Mouse (Mus musculus) forebrain, embryonic 15.5 days (tissue): ENCODE results near the gene Lmtk3. TPM values are rescaled to one million over a fixed set of nuclear protein-coding genes. Genes with fewer than 3 reads are reported as not detected.
A peak's percentile ranks its signal among the peaks of the same experiment; 100 is the strongest.

ENCODE experiments used
- ATAC-seq: fragments of 200-750 bp; cut with Nextera tagmentation; replicated peaks from 2 replicates; pipeline ENCODE4 v1.8.0; 2017; ENCODE audit warnings: mild to moderate bottlenecking, moderate TSS enrichment, moderate library complexity
- H3K27ac ChIP-seq: fragments of 300-500 bp; sonication (generic); replicated peaks from 2 replicates; pipeline ENCODE4 v1.5.1; 2015; ENCODE audit warnings: mild to moderate bottlenecking, inconsistent platforms
- H3K27me3 ChIP-seq: fragments of 300-500 bp; sonication (generic); 2 replicates; pipeline ENCODE4 v1.6.1; 2015; ENCODE audit warnings: inconsistent platforms
- H3K36me3 ChIP-seq: fragments of 300-500 bp; sonication (generic); 2 replicates; pipeline ENCODE4 v1.6.1; 2015; ENCODE audit warnings: mild to moderate bottlenecking, inconsistent platforms
- H3K4me1 ChIP-seq: fragments of 300-500 bp; sonication (generic); 2 replicates; pipeline ENCODE4 v1.6.1; 2015; ENCODE audit warnings: inconsistent platforms
- H3K4me2 ChIP-seq: fragments of 300-500 bp; sonication (generic); replicated peaks from 2 replicates; pipeline ENCODE4 v1.6.1; 2015; ENCODE audit warnings: mild to moderate bottlenecking, inconsistent platforms
- H3K4me3 ChIP-seq: fragments of 300-500 bp; sonication (generic); 2 replicates; pipeline ENCODE4 v1.5.1; 2015; ENCODE audit warnings: mild to moderate bottlenecking, inconsistent platforms
- H3K9ac ChIP-seq: fragments of 300-500 bp; sonication (generic); replicated peaks from 2 replicates; pipeline ENCODE4 v1.6.1; 2015; ENCODE audit warnings: mild to moderate bottlenecking, inconsistent platforms
- H3K9me3 ChIP-seq: fragments of 300-500 bp; sonication (generic); 2 replicates; pipeline ENCODE4 v1.6.1; 2016; ENCODE audit warnings: inconsistent platforms
- WGBS: fragments of 180-500 bp; shearing (Covaris S2); methylation state at CpG from one replicate; pipeline ENCODE4 v1.1.7; 2015; ENCODE audit warnings: mixed read lengths; 5-methylcytosine and 5-hydroxymethylcytosine counted together
- polyA plus RNA-seq: library from polyadenylated mRNA; unstranded; fragments of >200 nt; fragmentation: Nextera tagmentation; extraction: Ambion mirVana; gene quantifications from 2 replicates; pipeline ENCODE4 v1.2.1, GENCODE M21; 2015

Lmtk3 gene
- polyA plus RNA-seq, 1 experiment from 2014 or later: 21.7 TPM

DNA sequence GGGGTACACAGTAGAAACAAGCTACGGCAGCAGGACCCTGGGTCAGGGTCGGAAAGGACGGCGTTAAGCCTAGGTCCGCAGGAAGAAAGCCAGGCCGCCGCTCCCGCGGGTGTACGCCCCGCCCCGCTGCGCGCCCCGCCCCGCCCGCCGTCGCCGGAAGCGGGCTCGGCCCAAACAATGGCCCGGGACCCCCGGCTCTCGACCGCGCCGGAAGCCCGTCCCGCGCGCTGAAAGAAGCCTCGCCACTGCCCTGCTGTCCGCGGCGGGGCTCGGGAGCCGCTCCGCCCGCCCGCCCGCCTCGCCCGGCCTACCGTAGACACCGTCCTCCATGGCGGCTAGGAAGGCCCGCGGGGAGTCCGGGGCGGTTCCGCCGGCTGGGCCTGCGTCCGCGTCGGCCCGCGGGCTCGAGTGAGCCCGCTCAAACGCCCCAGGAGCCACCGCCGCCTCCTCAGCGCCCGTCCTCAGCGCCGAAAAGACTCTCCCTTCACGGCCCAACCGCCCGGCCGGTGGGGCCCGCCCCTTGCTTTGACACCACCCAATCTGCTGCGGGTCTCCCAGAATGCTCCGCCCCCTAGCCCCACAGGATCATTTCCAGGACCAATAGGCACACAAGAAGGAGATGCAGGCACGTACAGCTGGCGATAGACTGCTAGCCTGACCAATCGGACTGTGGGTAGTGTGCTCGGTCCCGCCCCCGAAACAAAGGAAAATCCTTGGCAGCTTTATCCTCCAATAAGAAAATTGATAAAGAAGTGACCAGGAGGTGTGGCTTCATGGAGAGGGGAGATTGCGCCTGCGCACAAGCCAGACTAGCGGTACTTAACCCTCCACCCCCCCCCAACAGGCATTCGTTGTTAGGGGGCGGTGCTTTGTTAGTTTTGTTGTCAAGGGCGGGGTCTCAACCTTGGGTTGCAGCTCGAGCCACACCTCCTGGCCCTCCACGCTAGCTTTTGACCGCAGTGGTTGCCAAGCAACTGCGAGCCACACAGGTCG lies 30.5 kb downstream of the Lmtk3 start, which contains the start of gene Cyth2:
Gene Cyth2, minus strand, starts transcription at position 795 of the 993 bp plus-strand sequence.
- Histone ChIP-seq H3K9me3 (no peaks in the 10 kb centered on the region), H3K4me3 (peak within 1 kb of the TSS; percentile 80), H3K9ac (peak within 1 kb of the TSS; percentile 99), H3K36me3 (peaks cover 36% of the 10 kb centered on the region), H3K4me1 (peaks cover 28% of the 10 kb centered on the region), H3K27me3 (no peaks in the 10 kb centered on the region), H3K4me2 (peak within 1 kb of the TSS; percentile 74), H3K27ac (peak within 1 kb of the TSS; percentile 100)
- peak; percentile 99 for ATAC-seq
- under 1% methylated on average over 82 of the region's 92 CpGs for WGBS

DNA sequence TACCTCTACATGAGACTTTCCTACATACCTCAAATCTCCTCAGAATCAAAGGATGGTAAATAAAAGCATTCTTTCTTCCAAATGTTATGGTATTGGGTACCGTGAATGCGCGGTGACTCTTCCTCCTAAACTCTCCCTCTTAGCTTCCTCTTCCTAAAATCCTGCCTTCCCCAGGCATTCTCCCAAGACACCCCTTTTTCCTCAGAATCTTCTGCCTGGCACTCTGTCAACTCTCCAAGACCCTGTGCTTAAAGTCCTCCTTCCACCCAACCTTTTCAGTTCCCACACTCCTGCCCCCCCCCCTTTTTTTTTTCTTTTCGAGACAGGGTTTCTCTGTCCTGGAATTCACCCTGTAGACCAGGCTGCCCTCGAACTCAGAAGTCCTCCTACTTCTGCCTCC lies 31.3 kb downstream of the Lmtk3 start:
- ATAC-seq: no peak
- H3K9ac ChIP-seq: peak overlapping the region; percentile 37
- H3K27ac ChIP-seq: peak overlapping the region; percentile 78
- no peaks in the 10 kb centered on the region for H3K9me3 ChIP-seq
- WGBS: 1% methylated on average over 5 of the region's 5 CpGs
- H3K4me3 ChIP-seq: peak overlapping the region; percentile 44
- H3K4me1 ChIP-seq: peaks cover 28% of the 10 kb centered on the region
- peak overlapping the region; percentile 54 for H3K4me2 ChIP-seq
- peaks cover 29% of the 10 kb centered on the region for H3K36me3 ChIP-seq
- no peaks in the 10 kb centered on the region for H3K27me3 ChIP-seq

GRCm38 (mm10) chr7:45815323-45815983 lies 31.9 kb downstream of the Lmtk3 start:
- Histone ChIP-seq H3K9ac (0 out of 2 replicates have a peak overlapping the region, but pooled peaks have one; percentile 37), H3K4me2 (peak overlapping the region; percentile 54)
- no peak for ATAC-seq

GRCm38 (mm10) chr7:45815984-45816351 lies 32.4 kb downstream of the Lmtk3 start:
- H3K27me3 ChIP-seq: no peaks in the 10 kb centered on the region
- no peak for ATAC-seq
- peaks cover 28% of the 10 kb centered on the region for H3K4me1 ChIP-seq
- no peak overlapping the region for H3K4me3 ChIP-seq
- H3K9ac ChIP-seq: no peak overlapping the region
- H3K4me2 ChIP-seq: no peak overlapping the region
- no peaks in the 10 kb centered on the region for H3K9me3 ChIP-seq
- WGBS: 24% methylated on average over 2 of the region's 2 CpGs
- H3K27ac ChIP-seq: peak overlapping the region; percentile 78; the same call in 1 of the 2 replicates
- H3K36me3 ChIP-seq: peaks cover 17% of the 10 kb centered on the region

More at GRCm38 (mm10) chr7:45815323-45815983, 31.9 kb downstream of the Lmtk3 start:
- peaks cover 23% of the 10 kb centered on the region for H3K36me3 ChIP-seq
- 14% methylated on average over 10 of the region's 10 CpGs for WGBS
- H3K27ac ChIP-seq: peak overlapping the region; percentile 78
- peak overlapping the region; percentile 44; the same call in 1 of the 2 replicates for H3K4me3 ChIP-seq
- no peaks in the 10 kb centered on the region for H3K9me3 ChIP-seq
- peaks cover 28% of the 10 kb centered on the region for H3K4me1 ChIP-seq
- H3K27me3 ChIP-seq: no peaks in the 10 kb centered on the region

DNA sequence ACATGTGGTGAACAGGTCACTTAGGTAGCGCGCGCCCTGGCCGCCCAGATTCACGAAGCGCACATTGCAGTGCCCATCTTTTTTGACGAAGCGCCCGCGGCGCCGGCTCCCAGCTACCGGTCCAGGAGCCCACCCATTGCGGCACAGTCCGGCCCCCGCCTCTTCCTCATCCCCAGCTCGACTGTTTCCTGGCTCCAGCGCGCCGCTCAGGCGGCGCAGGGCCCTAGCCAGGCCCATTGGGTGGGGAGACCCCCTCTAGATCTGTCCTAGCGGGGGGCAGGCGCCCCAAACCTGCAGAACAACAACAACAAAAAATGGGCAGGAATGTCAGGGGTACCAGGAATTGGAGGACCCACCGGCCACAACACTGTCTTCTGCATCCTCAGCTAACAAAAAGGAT lies 36.3 kb downstream of the Lmtk3 start:
- Histone ChIP-seq H3K36me3 (peaks cover 10% of the 10 kb centered on the region; the same call in 1 of the 2 replicates), H3K9me3 (no peaks in the 10 kb centered on the region), H3K9ac (no peak overlapping the region), H3K27me3 (no peaks in the 10 kb centered on the region), H3K4me3 (no peak overlapping the region), H3K4me2 (no peak overlapping the region), H3K27ac (no peak overlapping the region), H3K4me1 (peaks cover 12% of the 10 kb centered on the region)
- 15% methylated on average over 25 of the region's 25 CpGs for WGBS
- no peak for ATAC-seq

DNA sequence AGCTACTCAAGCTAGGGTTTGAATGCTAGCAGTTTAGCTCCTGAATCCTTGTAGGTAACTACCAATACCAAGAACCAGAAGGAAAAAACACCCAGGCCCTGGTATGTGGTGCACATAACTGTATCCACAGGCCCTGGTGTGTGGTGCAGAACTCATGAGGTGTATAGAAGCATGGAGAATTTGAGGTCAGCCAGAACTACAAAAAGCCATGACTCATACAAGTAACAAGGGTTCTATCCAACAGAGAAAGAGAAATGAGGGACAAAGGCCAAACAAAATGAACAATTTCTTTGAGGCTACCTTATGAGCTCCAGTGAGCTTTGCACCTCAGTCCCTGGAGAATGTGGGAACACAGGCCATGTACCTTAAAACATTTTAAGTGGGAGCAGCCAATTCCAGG lies 37.4 kb downstream of the Lmtk3 start:
- no peaks in the 10 kb centered on the region for H3K27me3 ChIP-seq
- H3K4me2 ChIP-seq: no peak overlapping the region
- H3K27ac ChIP-seq: no peak overlapping the region
- no peak overlapping the region for H3K4me3 ChIP-seq
- H3K4me1 ChIP-seq: peaks cover under 1% of the 10 kb centered on the region; the same call in 1 of the 2 replicates
- H3K9me3 ChIP-seq: no peaks in the 10 kb centered on the region
- no peak for ATAC-seq
- no peak overlapping the region for H3K9ac ChIP-seq
- peaks cover 20% of the 10 kb centered on the region for H3K36me3 ChIP-seq

GRCm38 (mm10) chr7:45824598-45824997 lies 41.1 kb downstream of the Lmtk3 start, which contains the start of gene Kcnj14:
TSS of gene Kcnj14 (minus strand) at chr7:45824782.
- Histone ChIP-seq H3K27ac (no peak within 1 kb of the TSS), H3K4me2 (no peak within 1 kb of the TSS), H3K4me3 (no peak within 1 kb of the TSS), H3K4me1 (peaks cover 4% of the 10 kb centered on the region), H3K9ac (no peak within 1 kb of the TSS), H3K36me3 (peaks cover 52% of the 10 kb centered on the region), H3K9me3 (no peaks in the 10 kb centered on the region), H3K27me3 (no peaks in the 10 kb centered on the region)
- WGBS: 71% methylated on average over 7 of the region's 7 CpGs
- no peak for ATAC-seq

DNA sequence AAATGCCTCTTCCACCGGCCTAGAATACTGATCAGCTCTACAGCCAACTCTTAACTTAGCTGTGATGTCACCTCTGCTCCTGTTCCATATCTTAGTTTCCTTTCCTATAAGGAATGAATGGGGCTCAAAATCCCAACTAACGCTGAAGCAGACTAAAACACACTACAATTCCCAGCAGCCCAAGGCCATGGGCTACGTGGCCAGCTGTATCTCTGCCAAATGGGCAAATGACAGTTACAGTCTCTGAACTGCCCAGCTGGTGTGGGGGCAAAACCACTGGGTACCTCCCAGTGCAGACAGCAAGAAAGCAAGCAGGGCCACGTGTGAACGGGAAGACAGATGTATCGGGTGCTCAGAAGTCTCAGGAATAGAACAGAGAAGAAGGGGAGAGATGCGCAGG lies 43.1 kb downstream of the Lmtk3 start:
- H3K9me3 ChIP-seq: no peaks in the 10 kb centered on the region
- no peak overlapping the region for H3K4me2 ChIP-seq
- H3K27me3 ChIP-seq: peaks cover 5% of the 10 kb centered on the region; the same call in 1 of the 2 replicates
- ATAC-seq: no peak
- WGBS: 93% methylated on average over 7 of the region's 7 CpGs
- H3K27ac ChIP-seq: no peak overlapping the region
- H3K36me3 ChIP-seq: peaks cover 52% of the 10 kb centered on the region
- H3K4me1 ChIP-seq: peaks cover 14% of the 10 kb centered on the region
- H3K4me3 ChIP-seq: no peak overlapping the region
- no peak overlapping the region for H3K9ac ChIP-seq

- Histone ChIP-seq H3K4me2 (peak within 1 kb of the TSS; percentile 90), H3K9ac (peak within 1 kb of the TSS; percentile 58), H3K4me3 (peak within 1 kb of the TSS; percentile 95), H3K9me3 (no peaks in the 10 kb centered on the region), H3K4me1 (peaks cover 31% of the 10 kb centered on the region), H3K27me3 (peaks cover 44% of the 10 kb centered on the region), H3K27ac (peak within 1 kb of the TSS; percentile 91), H3K36me3 (peaks cover 36% of the 10 kb centered on the region)
- ATAC-seq: peak; percentile 89
- under 1% methylated on average over 35 of the region's 35 CpGs for WGBS
Measured at GRCm38 (mm10) chr7:45830427-45831127, 47.0 kb downstream of the Lmtk3 start, which contains the start of gene Grwd1. TSS of gene Grwd1 (minus strand) at chr7:45830944.

DNA sequence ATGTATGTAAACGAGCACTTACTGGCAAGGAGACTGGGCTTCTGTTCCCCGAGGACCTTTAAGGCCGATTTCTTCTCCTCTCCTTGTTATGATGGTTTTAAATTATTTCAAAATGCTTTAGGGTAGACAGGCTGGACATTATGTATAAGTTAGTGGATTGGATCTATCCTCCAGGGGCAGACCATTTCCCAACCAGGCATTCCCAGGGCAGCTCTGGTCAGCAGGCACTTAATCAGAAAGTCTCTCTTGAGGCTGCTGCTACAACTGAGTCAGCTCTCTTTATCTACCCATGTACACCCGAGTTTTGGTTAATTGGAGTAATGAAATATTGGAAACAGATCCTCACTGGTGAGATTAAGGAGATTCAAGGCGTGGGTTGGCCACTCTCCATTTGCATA lies 47.6 kb downstream of the Lmtk3 start:
- ATAC-seq: no peak; the same call in 1 of the 2 replicates
- H3K36me3 ChIP-seq: peaks cover 30% of the 10 kb centered on the region
- peak overlapping the region; percentile 58 for H3K9ac ChIP-seq
- H3K27me3 ChIP-seq: peaks cover 47% of the 10 kb centered on the region
- peak overlapping the region; percentile 95 for H3K4me3 ChIP-seq
- peak overlapping the region; percentile 91; the same call in 1 of the 2 replicates for H3K27ac ChIP-seq
- no peaks in the 10 kb centered on the region for H3K9me3 ChIP-seq
- WGBS: 20% methylated on average over 5 of the region's 5 CpGs
- peak overlapping the region; percentile 90 for H3K4me2 ChIP-seq
- H3K4me1 ChIP-seq: peaks cover 31% of the 10 kb centered on the region

DNA sequence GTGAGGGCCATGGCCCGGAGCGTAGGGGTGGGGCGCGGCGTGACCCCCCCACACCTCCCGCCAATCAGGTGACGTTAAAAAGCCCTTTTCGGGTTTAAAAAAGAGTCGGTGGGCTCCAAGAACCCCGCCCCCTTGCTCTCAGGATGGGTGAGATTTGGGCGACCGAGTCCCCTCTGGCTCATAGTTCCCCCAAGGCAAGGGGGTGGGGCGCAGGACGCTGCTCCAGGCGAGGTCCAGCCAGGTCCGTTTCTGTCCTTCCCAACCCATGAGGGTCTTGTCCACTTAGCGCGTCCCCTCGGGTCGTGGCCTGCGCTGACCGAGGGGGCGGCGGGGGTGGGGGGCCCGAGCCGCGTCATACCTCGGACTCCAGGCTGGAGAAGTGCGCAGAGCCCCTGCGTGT lies 48.9 kb downstream of the Lmtk3 start:
- ATAC-seq: no peak
- Histone ChIP-seq H3K9me3 (no peaks in the 10 kb centered on the region), H3K27me3 (peaks cover 56% of the 10 kb centered on the region), H3K4me2 (peak overlapping the region; percentile 34), H3K4me1 (peaks cover 31% of the 10 kb centered on the region), H3K36me3 (peaks cover 18% of the 10 kb centered on the region), H3K4me3 (peak overlapping the region; percentile 34), H3K9ac (no peak overlapping the region), H3K27ac (no peak overlapping the region)
- WGBS: 8% methylated on average over 30 of the region's 30 CpGs
